Mouse (Mus musculus): Measurements from ENCODE around the gene Kif11. TPM values are rescaled to one million over a fixed set of nuclear protein-coding genes. Genes with fewer than 3 reads are reported as not detected.

The Kif11 gene
- polyA plus RNA-seq, 1 experiment from 2014 or later = 62.6 TPM

- Histone ChIP-seq H3K9ac (peak overlapping the region; percentile 63), H3K4me1 (peaks cover 17% of the 10 kb centered on the region), H3K27me3 (peaks cover 96% of the 10 kb centered on the region), H3K4me2 (peak overlapping the region; percentile 66), H3K36me3 (no peaks in the 10 kb centered on the region), H3K4me3 (peak overlapping the region; percentile 47), H3K9me3 (no peaks in the 10 kb centered on the region), H3K27ac (0 out of 2 replicates have a peak overlapping the region, but pooled peaks have one; percentile 11)
- peak; percentile 32; the same call in 1 of the 2 replicates for ATAC-seq (ENCODE audit: insufficient number of reproducible peaks, insufficient read depth, low FRiP score, low TSS enrichment, low read depth)
- WGBS = under 1% methylated on average over 73 of the region's 77 CpGs
Observed at GRCm38 (mm10) chr19:37435041-37435852, 59.0 kb downstream of the Kif11 start.

GRCm38 (mm10) chr19:37435853-37436174 lies 59.6 kb downstream of the Kif11 start:
- Histone ChIP-seq H3K27ac (no peak overlapping the region), H3K4me2 (no peak overlapping the region), H3K9ac (no peak overlapping the region), H3K4me3 (peak overlapping the region; percentile 47; the same call in 1 of the 2 replicates), H3K27me3 (peaks cover 96% of the 10 kb centered on the region), H3K9me3 (no peaks in the 10 kb centered on the region), H3K4me1 (peaks cover 17% of the 10 kb centered on the region), H3K36me3 (no peaks in the 10 kb centered on the region)
- no peak for ATAC-seq (ENCODE audit: insufficient number of reproducible peaks, insufficient read depth, low FRiP score, low TSS enrichment, low read depth)
- WGBS = 2% methylated on average over 10 of the region's 10 CpGs

- WGBS = 5% methylated on average over 28 of the region's 28 CpGs
- peak overlapping the region; percentile 20; the same call in 1 of the 2 replicates for H3K4me2 ChIP-seq
Observed at GRCm38 (mm10) chr19:37436514-37437288, 60.5 kb downstream of the Kif11 start.

GRCm38 (mm10) chr19:37437289-37437606 lies 61.0 kb downstream of the Kif11 start:
- 2% methylated on average over 14 of the region's 14 CpGs for WGBS
- Histone ChIP-seq H3K27ac (no peak overlapping the region), H3K4me1 (peaks cover 17% of the 10 kb centered on the region), H3K4me2 (no peak overlapping the region), H3K4me3 (no peak overlapping the region), H3K27me3 (peaks cover 92% of the 10 kb centered on the region), H3K9me3 (no peaks in the 10 kb centered on the region), H3K9ac (no peak overlapping the region), H3K36me3 (no peaks in the 10 kb centered on the region)
- no peak for ATAC-seq (ENCODE audit: insufficient number of reproducible peaks, insufficient read depth, low FRiP score, low TSS enrichment, low read depth)

More at GRCm38 (mm10) chr19:37436514-37437288, 60.5 kb downstream of the Kif11 start:
- H3K4me3 ChIP-seq = 0 out of 2 replicates have a peak overlapping the region, but pooled peaks have one; percentile 3
- H3K27ac ChIP-seq = no peak overlapping the region
- no peak overlapping the region for H3K9ac ChIP-seq
- peaks cover 95% of the 10 kb centered on the region for H3K27me3 ChIP-seq
- H3K9me3 ChIP-seq = no peaks in the 10 kb centered on the region
- peaks cover 17% of the 10 kb centered on the region for H3K4me1 ChIP-seq
- no peaks in the 10 kb centered on the region for H3K36me3 ChIP-seq
- ATAC-seq (ENCODE audit: insufficient number of reproducible peaks, insufficient read depth, low FRiP score, low TSS enrichment, low read depth) = no peak

GRCm38 (mm10) chr19:37440181-37440580 lies 64.0 kb downstream of the Kif11 start:
- ATAC-seq (ENCODE audit: insufficient number of reproducible peaks, insufficient read depth, low FRiP score, low TSS enrichment, low read depth) = no peak
- no peaks in the 10 kb centered on the region for H3K9me3 ChIP-seq
- H3K4me2 ChIP-seq = no peak overlapping the region
- no peaks in the 10 kb centered on the region for H3K36me3 ChIP-seq
- WGBS = 72% methylated on average over 4 of the region's 4 CpGs
- H3K9ac ChIP-seq = no peak overlapping the region
- H3K27me3 ChIP-seq = peaks cover 70% of the 10 kb centered on the region
- H3K27ac ChIP-seq = no peak overlapping the region
- peaks cover 3% of the 10 kb centered on the region for H3K4me1 ChIP-seq
- no peak overlapping the region for H3K4me3 ChIP-seq

GRCm38 (mm10) chr19:37440708-37441475 lies 64.7 kb downstream of the Kif11 start:
- Histone ChIP-seq H3K9ac (no peak overlapping the region), H3K27me3 (peaks cover 63% of the 10 kb centered on the region), H3K4me2 (no peak overlapping the region), H3K4me1 (no peaks in the 10 kb centered on the region), H3K36me3 (no peaks in the 10 kb centered on the region), H3K4me3 (no peak overlapping the region), H3K27ac (no peak overlapping the region), H3K9me3 (no peaks in the 10 kb centered on the region)
- WGBS = 65% methylated on average over 16 of the region's 16 CpGs
- no peak for ATAC-seq (ENCODE audit: insufficient number of reproducible peaks, insufficient read depth, low FRiP score, low TSS enrichment, low read depth)

GRCm38 (mm10) chr19:37442524-37443286 lies 66.5 kb downstream of the Kif11 start:
- H3K9me3 ChIP-seq = no peaks in the 10 kb centered on the region
- ATAC-seq (ENCODE audit: insufficient number of reproducible peaks, insufficient read depth, low FRiP score, low TSS enrichment, low read depth) = no peak
- peaks cover 45% of the 10 kb centered on the region for H3K27me3 ChIP-seq
- H3K4me2 ChIP-seq = no peak overlapping the region
- no peak overlapping the region for H3K4me3 ChIP-seq
- WGBS = 75% methylated on average over 10 of the region's 10 CpGs
- H3K9ac ChIP-seq = no peak overlapping the region
- H3K27ac ChIP-seq = no peak overlapping the region
- no peaks in the 10 kb centered on the region for H3K4me1 ChIP-seq
- no peaks in the 10 kb centered on the region for H3K36me3 ChIP-seq

- Histone ChIP-seq H3K36me3 (no peaks in the 10 kb centered on the region), H3K9me3 (no peaks in the 10 kb centered on the region), H3K27ac (no peak overlapping the region), H3K4me1 (no peaks in the 10 kb centered on the region), H3K4me2 (no peak overlapping the region), H3K9ac (no peak overlapping the region), H3K4me3 (no peak overlapping the region), H3K27me3 (peaks cover 37% of the 10 kb centered on the region)
- WGBS = 61% methylated on average over 4 of the region's 4 CpGs
- no peak for ATAC-seq (ENCODE audit: insufficient number of reproducible peaks, insufficient read depth, low FRiP score, low TSS enrichment, low read depth)
Observed at GRCm38 (mm10) chr19:37443631-37444140, 67.5 kb downstream of the Kif11 start.

- Histone ChIP-seq H3K9ac (no peak overlapping the region), H3K27me3 (peaks cover 5% of the 10 kb centered on the region; the same call in 1 of the 2 replicates)
Observed at GRCm38 (mm10) chr19:37448212-37448611, 72.0 kb downstream of the Kif11 start.

GRCm38 (mm10) chr19:37449246-37449645 lies 73.0 kb downstream of the Kif11 start:
- H3K36me3 ChIP-seq = no peaks in the 10 kb centered on the region
- no peaks in the 10 kb centered on the region for H3K4me1 ChIP-seq
- no peak overlapping the region for H3K27ac ChIP-seq
- ATAC-seq (ENCODE audit: insufficient number of reproducible peaks, insufficient read depth, low FRiP score, low TSS enrichment, low read depth) = no peak
- H3K9ac ChIP-seq = no peak overlapping the region
- WGBS = 92% methylated on average over 3 of the region's 3 CpGs
- no peaks in the 10 kb centered on the region for H3K27me3 ChIP-seq
- H3K4me3 ChIP-seq = no peak overlapping the region
- H3K9me3 ChIP-seq = no peaks in the 10 kb centered on the region
- no peak overlapping the region for H3K4me2 ChIP-seq

More at GRCm38 (mm10) chr19:37448212-37448611, 72.0 kb downstream of the Kif11 start:
- WGBS = 53% methylated on average over 5 of the region's 5 CpGs
- no peak for ATAC-seq (ENCODE audit: insufficient number of reproducible peaks, insufficient read depth, low FRiP score, low TSS enrichment, low read depth)
- no peaks in the 10 kb centered on the region for H3K4me1 ChIP-seq
- H3K4me2 ChIP-seq = no peak overlapping the region
- no peak overlapping the region for H3K4me3 ChIP-seq
- no peak overlapping the region for H3K27ac ChIP-seq
- no peaks in the 10 kb centered on the region for H3K36me3 ChIP-seq
- H3K9me3 ChIP-seq = no peaks in the 10 kb centered on the region

- Histone ChIP-seq H3K4me1 (no peaks in the 10 kb centered on the region), H3K27me3 (no peaks in the 10 kb centered on the region), H3K9ac (no peak overlapping the region), H3K4me2 (no peak overlapping the region), H3K4me3 (no peak overlapping the region), H3K9me3 (no peaks in the 10 kb centered on the region), H3K27ac (no peak overlapping the region), H3K36me3 (no peaks in the 10 kb centered on the region)
- ATAC-seq (ENCODE audit: insufficient number of reproducible peaks, insufficient read depth, low FRiP score, low TSS enrichment, low read depth) = no peak
- WGBS = 91% methylated on average over 2 of the region's 2 CpGs
Observed at GRCm38 (mm10) chr19:37455528-37455927, 79.3 kb downstream of the Kif11 start.
